In genomic region chr19:6305517-6306115, GRCm38 (mm10) we compare ENCODE assay signal across 8 mouse cellular contexts. TPM values are rescaled to one million over a fixed set of nuclear protein-coding genes. Genes with fewer than 3 reads are reported as not detected.
DNase-seq lines count a peak whose midpoint lies in the region; ATAC-seq and TF ChIP-seq lines count a peak whose summit lies in the region.

No protein-coding gene starts in this region.

- H3K9ac ChIP-seq in forebrain, embryonic 14.5 days (ENCODE audit: low read length): no peak overlapping the region
- peak overlapping the region; percentile 83 for H3K9ac ChIP-seq in liver, embryonic 13.5 days

- H3K27me3 ChIP-seq in E14TG2a.4 (ENCODE audit: insufficient read depth, low read length): no peaks in the 10 kb centered on the region
- H3K27me3 ChIP-seq in forebrain, embryonic 14.5 days (replicated peaks; ENCODE audit: control insufficient read depth, insufficient read depth, low read length): no peaks in the 10 kb centered on the region
- no peaks in the 10 kb centered on the region for H3K27me3 ChIP-seq in liver, embryonic 13.5 days

- no peak for TF ChIP-seq CTCF in E14TG2a.4 (conservative IDR thresholded peaks at IDR 0.05; ENCODE audit: low read length)

- intact Hi-C loops in heart, postnatal 36 days (cut with DNase I): loop anchor here (1.0 to 2.0 kb wide), 2 partner anchors 26 to 163 kb away; no protein-coding TSS in a partner anchor

- H3K36me3 ChIP-seq in E14TG2a.4 (ENCODE audit: insufficient read depth, low read length): peaks cover 32% of the 10 kb centered on the region
- no peaks in the 10 kb centered on the region for H3K36me3 ChIP-seq in forebrain, embryonic 14.5 days (ENCODE audit: control insufficient read depth, insufficient read depth, low read length)
- peaks cover 9% of the 10 kb centered on the region for H3K36me3 ChIP-seq in liver, embryonic 13.5 days

- peaks cover 82% of the 10 kb centered on the region for H3K4me1 ChIP-seq in E14TG2a.4 (replicated peaks; ENCODE audit: low read depth, low read length)
- peaks cover 4% of the 10 kb centered on the region for H3K4me1 ChIP-seq in forebrain, embryonic 14.5 days (ENCODE audit: control insufficient read depth, insufficient read depth, low read length)
- H3K4me1 ChIP-seq in liver, embryonic 13.5 days (replicated peaks): peaks cover 77% of the 10 kb centered on the region

- DNase-seq in heart, adult 11 months: peak; percentile 93
- DNase-seq in heart, postnatal 36 days: no peak
- no peak for DNase-seq in forebrain, embryonic 14.5 days (ENCODE audit: low spot score)
- no peak for DNase-seq in liver, embryonic 13.5 days
- no peak for DNase-seq in urinary bladder, postnatal 36 days (ENCODE audit: low spot score in 2 of 2)
- DNase-seq in ovary, postnatal 14 days (ENCODE audit: low spot score): no peak
- no peak for DNase-seq in urinary bladder, postnatal 25 days (ENCODE audit: low spot score)

- ATAC-seq in forebrain, embryonic 14.5 days: no peak
- ATAC-seq in liver, embryonic 13.5 days (ENCODE audit: low read depth): no peak

- H3K4me2 ChIP-seq in forebrain, embryonic 14.5 days (ENCODE audit: low read length): peak overlapping the region; percentile 59
- peak overlapping the region; percentile 97 for H3K4me2 ChIP-seq in liver, embryonic 13.5 days

- H3K9me3 ChIP-seq in E14TG2a.4 (ENCODE audit: low read length): no peaks in the 10 kb centered on the region
- no peaks in the 10 kb centered on the region for H3K9me3 ChIP-seq in forebrain, embryonic 14.5 days (replicated peaks; ENCODE audit: control insufficient read depth, low read length)
- H3K9me3 ChIP-seq in liver, embryonic 13.5 days (replicated peaks): no peaks in the 10 kb centered on the region

- peak overlapping the region; percentile 84 for H3K4me3 ChIP-seq in E14TG2a.4 (replicated peaks; ENCODE audit: low read length)
- H3K4me3 ChIP-seq in forebrain, embryonic 14.5 days (ENCODE audit: low read depth, low read length): peak overlapping the region; percentile 49
- peak overlapping the region; percentile 76 for H3K4me3 ChIP-seq in liver, embryonic 13.5 days (replicated peaks)

- peak overlapping the region; percentile 27; the same call in 1 of the 2 replicates for H3K27ac ChIP-seq in forebrain, embryonic 14.5 days (ENCODE audit: low read depth, low read length)
- H3K27ac ChIP-seq in liver, embryonic 13.5 days: peak overlapping the region; percentile 80

- WGBS in forebrain, embryonic 14.5 days: 58% methylated on average over 8 of the region's 8 CpGs
- WGBS in liver, embryonic 13.5 days (ENCODE audit: insufficient replicate concordance): 56% methylated on average over 8 of the region's 8 CpGs

RNA-seq across cellular contexts. Expression of gene Cdc42bpg, which starts 0.6 kb away (rescaled TPM):
- 10 to 100 TPM; 10.9 to 11.9 TPM for total RNA-seq in heart, postnatal 36 days (2021)
- 0.61 and 0.72 TPM in 2 replicates for polyA plus RNA-seq in forebrain, embryonic 14.5 days (2014; fragmentation: Nextera tagmentation; extraction: Ambion mirVana)
- 0.14 and 0.16 TPM in 2 replicates for polyA plus RNA-seq in liver, embryonic 13.5 days (2015; fragmentation: Nextera tagmentation; extraction: Ambion mirVana)

RNA-seq across cellular contexts. Expression of gene Ehd1, which starts 29.1 kb away (rescaled TPM):
- total RNA-seq in heart, postnatal 36 days (2021): 100 to 1,000 TPM; 105 to 151 TPM
- polyA plus RNA-seq in forebrain, embryonic 14.5 days (2014; fragmentation: Nextera tagmentation; extraction: Ambion mirVana): 71.3 and 79.8 TPM in 2 replicates
- 68.8 and 72.6 TPM in 2 replicates for polyA plus RNA-seq in liver, embryonic 13.5 days (2015; fragmentation: Nextera tagmentation; extraction: Ambion mirVana)

RNA-seq across cellular contexts. Expression of gene Men1, which starts 29.2 kb away (rescaled TPM):
- 10 to 100 TPM; 12.1 to 14.2 TPM for total RNA-seq in heart, postnatal 36 days (2021)
- polyA plus RNA-seq in forebrain, embryonic 14.5 days (2014; fragmentation: Nextera tagmentation; extraction: Ambion mirVana): 47.7 and 61.6 TPM in 2 replicates
- 26.3 and 29.9 TPM in 2 replicates for polyA plus RNA-seq in liver, embryonic 13.5 days (2015; fragmentation: Nextera tagmentation; extraction: Ambion mirVana)

RNA-seq across cellular contexts. Expression of gene Map4k2, which starts 35.3 kb away (rescaled TPM):
- total RNA-seq in heart, postnatal 36 days (2021): 10 to 100 TPM; 36.4 to 56.7 TPM
- polyA plus RNA-seq in forebrain, embryonic 14.5 days (2014; fragmentation: Nextera tagmentation; extraction: Ambion mirVana): 6.2 and 11.2 TPM in 2 replicates
- 4.5 and 5.8 TPM in 2 replicates for polyA plus RNA-seq in liver, embryonic 13.5 days (2015; fragmentation: Nextera tagmentation; extraction: Ambion mirVana)

RNA-seq across cellular contexts. Expression of gene Sf1, which starts 57.9 kb away (rescaled TPM):
- 100 to 1,000 TPM in 1 of 2 experiments, 10 to 100 TPM in 1; 89.4 to 101 TPM for total RNA-seq in heart, postnatal 36 days (2021)
- 90.4 and 115 TPM in 2 replicates for polyA plus RNA-seq in forebrain, embryonic 14.5 days (2014; fragmentation: Nextera tagmentation; extraction: Ambion mirVana)
- 68.4 and 92.3 TPM in 2 replicates for polyA plus RNA-seq in liver, embryonic 13.5 days (2015; fragmentation: Nextera tagmentation; extraction: Ambion mirVana)
